Mouse (Mus musculus): Measurements from ENCODE around the gene Hist1h4k.

GRCm38 (mm10) chr13:21783734-21784161 lies 33.4 kb upstream of the Hist1h4k start:
- TF ChIP-seq CTCF (IDR thresholded peaks at IDR 0.05; ENCODE audit: low read depth), result no peak
- no peak for TF ChIP-seq EP300 (IDR thresholded peaks at IDR 0.05; ENCODE audit: low read depth)
